Mouse (Mus musculus) CD4-positive, CD25-positive, alpha-beta regulatory T cell, adult 4 months (primary cell): Measurements from ENCODE around the gene Sirt7. TPM values are rescaled to one million over a fixed set of nuclear protein-coding genes. Genes with fewer than 3 reads are reported as not detected.

Experiments used
- ATAC-seq: one replicate; pipeline ENCODE4 v1.8.0; 2017
- polyA plus RNA-seq, 2 experiments: library from polyadenylated mRNA; unstranded; fragments of 100-300 nt; shearing (Covaris generic); gene quantifications; one replicate each; pipeline ENCODE4 v1.2.1; 2017

Gene Sirt7
- polyA plus RNA-seq, 2 experiments from 2014 or later, result 66.4 to 66.7 TPM

- no peak for ATAC-seq
Measured at GRCm38 (mm10) chr11:120634810-120635209, 9.8 kb upstream of the Sirt7 start.

DNA sequence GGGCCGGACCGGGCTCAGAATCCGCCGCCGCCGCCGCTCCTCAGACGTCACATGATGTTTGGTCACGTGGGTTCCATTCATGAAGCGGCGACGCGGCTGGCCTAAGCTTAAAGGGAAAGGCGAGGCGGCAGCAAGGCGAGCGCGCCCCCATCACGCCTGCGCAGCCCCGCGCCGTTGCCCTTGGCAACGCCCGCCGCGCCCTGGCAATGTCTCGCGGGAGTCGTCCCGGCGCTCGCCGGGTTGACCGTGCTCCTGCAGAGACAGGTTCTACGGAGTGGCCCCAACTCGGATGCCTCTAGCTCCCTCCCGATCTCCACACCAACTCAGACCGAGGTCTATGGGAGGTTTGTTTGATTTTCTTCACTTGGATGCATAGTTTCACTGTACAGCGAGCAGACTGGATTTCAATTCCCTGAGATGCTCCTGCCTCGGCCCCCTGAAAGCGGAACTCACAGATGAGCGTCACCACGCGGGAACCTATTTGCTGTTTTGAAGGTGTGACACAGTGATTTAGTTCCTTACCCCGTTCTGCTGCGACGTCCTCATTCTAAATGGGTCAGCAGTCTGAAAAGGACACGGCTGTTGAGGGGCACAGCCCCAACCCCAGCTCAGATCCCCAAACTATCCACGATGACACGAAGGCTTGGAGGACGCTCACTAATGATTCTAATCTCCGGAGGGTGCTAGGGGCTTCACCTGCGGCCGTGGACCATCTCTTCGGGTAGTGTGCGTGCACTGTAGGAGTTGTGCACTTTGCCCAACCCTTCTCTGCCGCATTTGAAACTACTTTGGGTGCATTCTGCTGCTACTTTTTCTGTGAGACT, 8.7 kb upstream of the Sirt7 start, which contains the start of gene Mafg:
Gene Mafg, minus strand, starts transcription at position 81 of the 824 bp plus-strand sequence.
- peak; percentile 67 for ATAC-seq

DNA sequence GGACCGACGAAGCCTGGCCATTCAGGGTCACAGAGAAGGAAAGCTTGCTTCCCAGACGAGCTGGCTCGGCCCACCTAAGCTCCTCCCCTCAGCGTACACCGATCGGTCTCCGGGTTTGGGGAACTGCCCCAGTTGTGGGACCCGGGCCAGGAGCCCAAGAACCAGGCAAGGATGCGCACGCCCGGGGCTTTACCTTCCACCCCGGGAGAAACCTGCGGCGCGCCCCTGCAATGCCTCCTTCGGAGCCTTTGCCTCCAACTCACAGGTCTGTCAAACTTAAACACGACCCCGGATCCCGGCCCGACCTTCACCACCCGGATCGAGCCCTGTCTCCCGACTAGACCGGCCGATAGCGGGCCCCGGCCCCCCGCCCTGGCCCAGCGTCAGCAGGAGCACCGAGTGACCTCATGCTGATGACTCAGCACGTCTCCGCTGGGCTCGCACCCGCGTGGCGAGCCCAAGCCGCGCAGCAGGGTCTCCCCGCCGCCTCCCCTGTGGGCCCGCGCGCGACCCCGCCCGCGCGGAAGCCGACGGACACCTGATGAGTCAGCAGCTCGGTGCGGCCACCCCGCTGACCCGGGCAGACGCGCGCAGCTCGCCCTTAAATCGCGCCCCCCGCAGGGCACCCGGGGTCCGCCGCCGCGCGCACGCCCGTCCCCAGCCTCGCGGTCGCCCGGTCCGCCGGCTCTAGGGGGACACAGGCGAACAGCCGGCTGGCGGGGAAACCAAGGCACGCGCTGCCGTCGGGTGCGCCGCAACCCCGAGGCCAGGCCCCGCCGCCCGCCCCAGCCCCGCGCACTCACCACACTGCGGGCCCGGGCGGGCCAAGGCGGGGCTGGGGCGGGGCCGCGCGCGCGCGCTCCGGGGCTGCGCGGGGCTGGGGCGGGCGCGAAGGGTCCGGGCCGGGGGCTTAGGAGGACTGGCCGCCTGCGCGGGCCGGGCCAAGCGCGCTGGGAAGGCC, 7.8 kb upstream of the Sirt7 start:
- peak; percentile 23 for ATAC-seq

DNA sequence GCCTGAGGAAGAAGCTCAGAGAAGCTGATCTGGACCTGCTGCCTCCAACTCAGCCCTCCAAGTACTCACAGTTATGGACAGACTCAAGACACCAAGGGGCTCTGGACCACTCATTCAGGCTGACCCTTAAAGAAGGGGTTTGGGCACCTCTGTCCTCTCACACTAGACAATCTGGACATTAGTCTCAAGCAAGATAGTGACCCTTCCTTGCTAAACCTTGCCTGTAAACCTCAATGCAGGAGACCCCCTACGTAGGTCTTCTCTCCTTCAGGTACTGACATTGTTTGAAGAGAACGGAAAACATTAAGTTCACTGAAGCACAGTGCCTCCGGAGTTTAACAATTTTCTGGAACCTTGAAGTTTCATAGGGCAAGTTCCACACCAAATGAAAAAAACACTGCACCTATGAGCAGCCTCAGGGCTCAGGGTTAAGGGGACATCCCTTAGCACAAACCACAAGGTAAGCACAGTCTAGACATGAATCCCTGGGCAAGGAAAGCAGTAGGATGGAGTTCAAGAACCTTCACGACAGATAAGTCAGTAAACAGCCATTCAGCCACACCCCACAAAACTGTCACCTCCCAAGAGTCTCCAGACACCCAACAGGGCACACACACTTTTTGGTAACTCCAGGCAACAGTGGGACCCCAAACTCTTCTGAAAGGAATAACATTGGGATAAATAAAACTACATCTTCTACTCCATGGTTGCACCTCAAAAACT, 6.8 kb upstream of the Sirt7 start:
- ATAC-seq, result no peak

- ATAC-seq, result peak; percentile 35
Measured at GRCm38 (mm10) chr11:120630881-120631725, 6.1 kb upstream of the Sirt7 start.

DNA sequence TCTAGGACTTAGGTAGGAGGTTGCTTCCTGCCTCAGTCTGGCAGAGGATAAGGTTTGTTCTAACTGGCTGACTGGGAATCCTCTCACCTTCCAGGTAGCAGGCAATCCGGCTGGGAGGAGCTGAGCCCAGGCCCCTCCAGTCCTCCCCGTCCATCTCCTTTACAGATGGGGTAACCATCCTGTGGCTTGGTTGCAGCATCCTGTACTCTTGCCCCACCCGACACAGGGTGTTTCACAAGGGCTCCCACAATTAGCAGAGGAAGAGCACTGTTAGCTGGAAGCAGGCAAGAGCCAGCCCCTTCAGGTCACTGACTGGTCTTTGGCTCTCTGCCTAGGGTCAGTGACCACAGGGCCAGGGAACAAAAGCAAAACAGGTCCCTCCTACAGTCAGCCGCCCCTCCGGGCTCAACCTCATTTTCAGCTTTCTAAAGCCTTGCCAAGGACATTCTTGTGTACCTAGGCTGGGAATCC, 5.4 kb upstream of the Sirt7 start:
- ATAC-seq, result no peak

DNA sequence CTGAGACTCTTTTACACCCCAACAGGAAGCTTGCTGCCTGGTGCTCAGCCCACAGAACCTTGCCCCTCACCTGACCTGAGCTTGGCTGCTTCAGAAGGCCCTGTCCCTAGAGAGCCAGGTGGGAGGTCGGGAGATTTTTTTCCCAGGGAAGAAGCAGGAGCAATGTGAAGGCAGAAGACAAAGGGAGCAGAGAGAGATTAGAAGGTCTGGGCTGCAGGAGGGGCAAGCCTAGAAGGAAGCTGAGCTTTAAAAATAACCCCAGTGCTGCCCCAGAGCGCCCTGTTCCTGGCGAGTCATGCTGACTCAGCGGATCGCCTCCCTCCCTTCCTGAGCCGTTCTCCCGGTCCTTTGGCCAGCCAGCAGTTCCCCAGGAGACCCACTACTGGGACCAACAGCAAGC, 4.9 kb upstream of the Sirt7 start:
- no peak for ATAC-seq

GRCm38 (mm10) chr11:120629341-120629730, 4.3 kb upstream of the Sirt7 start:
- peak; percentile 16 for ATAC-seq

DNA sequence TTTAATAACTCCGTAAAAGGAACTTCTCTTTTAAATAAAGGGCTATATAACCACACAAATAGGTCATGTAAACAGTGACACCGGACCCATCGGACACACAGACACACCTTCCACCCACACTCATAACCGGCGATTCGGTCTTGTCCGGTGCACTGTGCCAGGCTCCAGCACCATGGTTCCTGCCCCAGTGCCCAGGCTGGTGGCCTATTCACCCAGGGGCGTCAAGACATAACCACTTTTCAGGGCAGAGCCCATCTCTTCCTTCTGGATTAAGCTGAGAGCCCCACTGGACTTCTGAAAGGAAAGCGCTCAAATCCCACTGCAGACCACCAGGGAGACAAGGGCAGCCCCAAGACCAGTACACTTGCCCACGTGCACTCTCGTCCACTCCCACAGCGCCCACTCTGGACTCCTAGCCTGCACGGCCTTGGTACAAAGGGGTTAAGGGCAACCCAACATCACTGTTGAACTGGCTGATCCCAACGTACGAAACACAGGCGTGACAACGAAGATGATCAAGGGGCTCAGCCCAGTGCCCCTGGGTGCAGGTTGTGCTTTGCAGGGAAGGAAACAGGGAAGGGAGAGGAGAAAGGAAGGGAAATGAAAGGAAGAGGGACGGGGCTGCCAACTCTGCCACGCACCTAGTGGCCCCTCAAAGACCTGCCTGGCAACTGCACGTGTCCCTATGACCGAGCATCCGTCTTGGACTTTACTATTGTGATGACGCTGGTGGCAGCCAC, 3.7 kb upstream of the Sirt7 start:
- ATAC-seq, result no peak

DNA sequence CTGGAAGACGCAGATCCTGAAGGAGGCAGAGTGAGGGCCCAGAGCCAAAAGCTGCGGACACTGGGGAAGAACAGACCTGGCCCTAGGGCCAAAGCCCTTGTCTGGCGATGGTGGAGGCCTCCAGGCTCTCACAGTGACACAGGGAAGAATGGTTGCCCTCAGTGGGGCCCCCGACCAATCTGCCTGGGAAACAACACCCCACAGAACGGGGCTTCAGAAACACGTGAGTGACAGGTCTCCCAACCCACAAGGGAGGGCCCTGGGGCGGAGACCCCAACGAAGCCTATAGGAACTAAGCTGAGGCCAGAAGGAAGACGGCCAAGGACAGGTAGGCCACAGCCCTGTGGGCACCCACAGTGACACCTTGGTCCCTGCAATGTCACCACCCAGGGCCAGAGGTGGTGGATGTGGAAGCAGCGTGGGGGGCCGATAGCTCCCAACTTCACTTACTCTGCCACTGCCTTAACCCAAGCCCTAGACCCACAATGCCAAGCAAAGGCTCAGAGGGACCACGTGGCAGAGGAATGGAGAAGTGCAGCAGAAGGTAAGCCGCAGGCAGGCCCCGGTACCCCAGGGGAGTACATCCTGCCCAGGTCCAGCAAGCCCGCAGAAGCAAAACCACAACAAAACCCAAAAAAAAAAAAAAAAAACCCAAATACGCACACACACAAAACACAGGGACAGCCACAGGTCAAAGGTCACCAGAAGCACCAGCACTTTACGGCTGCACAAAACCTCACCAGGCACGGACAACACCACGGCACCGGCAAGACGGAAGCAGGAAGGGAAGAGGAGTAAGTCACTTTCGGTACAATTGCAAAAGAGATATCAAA, 2.6 kb upstream of the Sirt7 start:
- peak; percentile 50 for ATAC-seq

GRCm38 (mm10) chr11:120626785-120627467, 1.9 kb upstream of the Sirt7 start:
- ATAC-seq, result no peak

- ATAC-seq, result peak; percentile 69
Measured at GRCm38 (mm10) chr11:120624680-120625111, 344 bp downstream of the Sirt7 start.

- peak; percentile 46 for ATAC-seq
Measured at GRCm38 (mm10) chr11:120623961-120624679, 920 bp downstream of the Sirt7 start.

DNA sequence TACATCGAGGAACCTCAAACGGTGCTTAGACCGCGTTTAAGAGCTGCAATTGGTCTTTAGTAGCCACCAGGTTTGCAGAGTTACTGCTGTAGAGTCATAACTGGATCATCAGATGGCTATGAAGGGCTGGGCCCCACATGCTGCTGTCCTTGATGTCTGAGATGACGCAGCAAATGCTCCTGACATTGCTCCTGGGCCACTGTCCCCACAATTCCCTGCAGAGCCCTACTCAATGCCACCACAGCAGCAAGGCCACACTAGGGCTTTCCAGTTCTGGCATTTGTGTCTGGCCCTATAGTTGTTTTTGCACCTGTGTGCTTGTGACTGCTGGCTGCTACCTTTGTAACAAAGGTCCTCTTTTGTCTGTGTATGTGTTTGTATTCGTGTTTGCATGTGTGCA, 2.2 kb downstream of the Sirt7 start:
- ATAC-seq, result no peak

DNA sequence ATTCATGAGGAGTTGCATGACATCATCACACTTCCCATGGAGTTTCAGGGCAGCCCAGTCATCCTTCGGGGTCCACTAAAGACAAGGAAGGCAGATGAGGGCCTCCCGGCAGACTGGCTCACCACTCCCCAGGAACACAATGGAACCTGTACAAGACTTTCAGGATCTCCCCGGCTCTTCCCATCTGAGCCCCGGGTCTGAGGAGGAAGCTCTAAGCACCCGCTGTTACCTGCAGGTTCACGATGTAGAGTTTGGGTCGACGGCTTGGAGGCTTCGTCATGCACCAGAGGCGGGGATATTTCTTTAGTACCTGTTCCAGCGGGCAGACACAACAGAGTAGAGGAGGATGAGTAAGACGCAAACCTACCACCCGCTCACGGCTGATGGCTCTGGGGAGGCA, 4.8 kb downstream of the Sirt7 start:
- no peak for ATAC-seq

- ATAC-seq, result no peak
Measured at GRCm38 (mm10) chr11:120618619-120619535, 6.2 kb downstream of the Sirt7 start.

- peak; percentile 93 for ATAC-seq
Measured at GRCm38 (mm10) chr11:120617519-120618112, 7.4 kb downstream of the Sirt7 start, which contains the start of gene Pcyt2. Pcyt2 (minus strand) TSS chr11:120617936.
